Mouse (Mus musculus): ENCODE results near the gene Tomm20l.
"Not testable (repeated sequence)": the region's sequence is repeated elsewhere in the genome, so short reads cannot be mapped to it uniquely, and the experiment has no call there.

The Tomm20l gene

GRCm38 (mm10) chr12:71111331-71111730, at the start of gene Tomm20l:
TSS of gene Tomm20l (plus strand) at chr12:71111428.
- DNase-seq (ENCODE audit: low spot score in 2 of 2) = peak in 1 of 2 experiments; percentile 58

- no peak for DNase-seq (ENCODE audit: low spot score in 2 of 2)
Observed at GRCm38 (mm10) chr12:71069846-71070245, 41.4 kb upstream of the Tomm20l start.

GRCm38 (mm10) chr12:71072048-71072447, 39.2 kb upstream of the Tomm20l start:
- DNase-seq (ENCODE audit: low spot score in 2 of 2) = no peak

GRCm38 (mm10) chr12:71073113-71073730, 38.0 kb upstream of the Tomm20l start:
- DNase-seq (ENCODE audit: low spot score in 2 of 2) = peak in 1 of 2 experiments; percentile 45

- no peak for DNase-seq (ENCODE audit: low spot score in 2 of 2)
Observed at GRCm38 (mm10) chr12:71086331-71086730, 24.9 kb upstream of the Tomm20l start.

GRCm38 (mm10) chr12:71104275-71104674, 7.0 kb upstream of the Tomm20l start:
- DNase-seq (ENCODE audit: low spot score in 2 of 2) = not testable (repeated sequence)

- DNase-seq (ENCODE audit: low spot score in 2 of 2) = no peak
Observed at GRCm38 (mm10) chr12:71107216-71107771, 3.9 kb upstream of the Tomm20l start.

- no peak for DNase-seq (ENCODE audit: low spot score in 2 of 2)
Observed at GRCm38 (mm10) chr12:71113074-71113473, 1.8 kb downstream of the Tomm20l start.

- peak in 1 of 2 experiments; percentile 82 for DNase-seq (ENCODE audit: low spot score in 2 of 2)
Observed at GRCm38 (mm10) chr12:71113675-71114288, 2.6 kb downstream of the Tomm20l start.

GRCm38 (mm10) chr12:71116411-71116810, 5.2 kb downstream of the Tomm20l start:
- DNase-seq (ENCODE audit: low spot score in 2 of 2) = no peak

GRCm38 (mm10) chr12:71122731-71123130, 11.5 kb downstream of the Tomm20l start:
- no peak for DNase-seq (ENCODE audit: low spot score in 2 of 2)

- DNase-seq (ENCODE audit: low spot score in 2 of 2) = no peak
Observed at GRCm38 (mm10) chr12:71123286-71123685, 12.1 kb downstream of the Tomm20l start.

- DNase-seq (ENCODE audit: low spot score in 2 of 2) = no peak
Observed at GRCm38 (mm10) chr12:71135581-71135980, 24.4 kb downstream of the Tomm20l start.

- DNase-seq (ENCODE audit: low spot score in 2 of 2) = peak; percentile 78 to 79
Observed at GRCm38 (mm10) chr12:71136130-71136973, 25.1 kb downstream of the Tomm20l start, which contains the start of the genes Timm9 and 2700049A03Rik. TSS of gene Timm9 (minus strand) at chr12:71136684. TSS of gene 2700049A03Rik (plus strand) at chr12:71136848.

- DNase-seq (ENCODE audit: low spot score in 2 of 2) = peak; percentile 82 to 93
Observed at GRCm38 (mm10) chr12:71136974-71137491, 25.8 kb downstream of the Tomm20l start.

- peak in 1 of 2 experiments; percentile 22 for DNase-seq (ENCODE audit: low spot score in 2 of 2)
Observed at GRCm38 (mm10) chr12:71137686-71138085, 26.5 kb downstream of the Tomm20l start.

GRCm38 (mm10) chr12:71139258-71139828, 28.1 kb downstream of the Tomm20l start:
- peak in 1 of 2 experiments; percentile 26 for DNase-seq (ENCODE audit: low spot score in 2 of 2)

- no peak for DNase-seq (ENCODE audit: low spot score in 2 of 2)
Observed at GRCm38 (mm10) chr12:71141189-71141588, 30.0 kb downstream of the Tomm20l start.

- peak; percentile 22 to 70 for DNase-seq (ENCODE audit: low spot score in 2 of 2)
Observed at GRCm38 (mm10) chr12:71147641-71148040, 36.4 kb downstream of the Tomm20l start.

- no peak for DNase-seq (ENCODE audit: low spot score in 2 of 2)
Observed at GRCm38 (mm10) chr12:71148801-71149200, 37.6 kb downstream of the Tomm20l start.

- no peak for DNase-seq (ENCODE audit: low spot score in 2 of 2)
Observed at GRCm38 (mm10) chr12:71149456-71149855, 38.2 kb downstream of the Tomm20l start.

All from spleen, postnatal 10 days (tissue).